Mouse (Mus musculus) brain, adult 10 weeks (tissue): ENCODE results near the gene Gm10715. TPM values are rescaled to one million over a fixed set of nuclear protein-coding genes. Genes with fewer than 3 reads are reported as not detected.

Experiments
- polyA plus RNA-seq: library from polyadenylated mRNA; stranded (reverse); fragments of 350-450 nt; fragmentation: Illumina TruSeq; extraction: RNeasy Lipid Tissue Mini Kit (QIAGEN cat#74804); gene quantifications from one replicate; pipeline ENCODE4 v1.2.3, GENCODE M21; 2015; ENCODE audit warnings: low read depth, low replicate concordance

The Gm10715 gene
- not detected for polyA plus RNA-seq

GRCm38 (mm10) chr9:3036577-3036976 is at the start of gene Gm10715:
Gene Gm10715, plus strand, starts transcription at chr9:3036877.

GRCm38 (mm10) chr9:3000445-3000972 is 36.2 kb upstream of the Gm10715 start, which contains the start of gene Gm10722:
Gene Gm10722, plus strand, starts transcription at chr9:3000922.

GRCm38 (mm10) chr9:3002794-3003396 is 33.8 kb upstream of the Gm10715 start, which contains the start of gene Gm11168:
Gene Gm11168, plus strand, starts transcription at chr9:3003346.

GRCm38 (mm10) chr9:3012733-3013279 is 23.9 kb upstream of the Gm10715 start, which contains the start of gene Gm10721:
Gene Gm10721, plus strand, starts transcription at chr9:3013140.

GRCm38 (mm10) chr9:3015354-3015753 is 21.3 kb upstream of the Gm10715 start, which contains the start of gene Gm10720:
Gene Gm10720, plus strand, starts transcription at chr9:3015654.

GRCm38 (mm10) chr9:3017108-3017507 is 19.6 kb upstream of the Gm10715 start, which contains the start of gene Gm10719:
Gene Gm10719, plus strand, starts transcription at chr9:3017408.

GRCm38 (mm10) chr9:3023312-3023984 is 13.2 kb upstream of the Gm10715 start, which contains the start of gene Gm10718:
Gene Gm10718, plus strand, starts transcription at chr9:3023547.

GRCm38 (mm10) chr9:3024912-3025467 is 11.7 kb upstream of the Gm10715 start, which contains the start of gene Gm10717:
Gene Gm10717, plus strand, starts transcription at chr9:3025417.

GRCm38 (mm10) chr9:3034299-3034698 is 2.4 kb upstream of the Gm10715 start, which contains the start of gene Gm17535:
Gene Gm17535, plus strand, starts transcription at chr9:3034599.

Other genes starting within 250 kb of the Gm10715 start
- not detected for gene Gm10722, start 36.0 kb upstream of the Gm10715 start, polyA plus RNA-seq
- not detected for gene Gm11168, start 33.5 kb upstream of the Gm10715 start, polyA plus RNA-seq
- gene Gm10721, start 23.7 kb upstream of the Gm10715 start, polyA plus RNA-seq = not detected
- gene Gm10720, start 21.2 kb upstream of the Gm10715 start, polyA plus RNA-seq = not detected
- not detected for gene Gm10719, start 19.5 kb upstream of the Gm10715 start, polyA plus RNA-seq
- gene Gm10718, start 13.3 kb upstream of the Gm10715 start, polyA plus RNA-seq = not detected
- not detected for gene Gm10717, start 11.5 kb upstream of the Gm10715 start, polyA plus RNA-seq
- gene Gm17535, start 2.3 kb upstream of the Gm10715 start, polyA plus RNA-seq = not detected